Mouse (Mus musculus) Patski (cell line): ENCODE measurements around the gene Coq10a. TPM values are rescaled to one million over a fixed set of nuclear protein-coding genes. Genes with fewer than 3 reads are reported as not detected.

ENCODE experiments used
- ATAC-seq: fragments of 100-300 bp; one replicate; pipeline ENCODE4 v1.8.0; 2021
- CTCF ChIA-PET: fragments of 350-600 bp; sonication (Branson Sonifier 250); formaldehyde crosslinking; loops from one replicate; lab custom pipeline; 2022; ENCODE audit warnings: inconsistent platforms; lab: Charles Lee
- POLR2A ChIA-PET: fragments of 350-600 bp; sonication (Branson Sonifier 250); formaldehyde crosslinking; loops from one replicate; lab custom pipeline; 2022; ENCODE audit warnings: antibody characterized with exemption, inconsistent platforms; lab: Charles Lee
- DNase-seq: peaks from one replicate; pipeline ENCODE4 v3.0.0-alpha.2; 2011; ENCODE audit warnings: low read depth, low spot score
- H3K27me3 ChIP-seq: fragments of 371-371 bp; one replicate; pipeline ENCODE4 v1.5.1; 2021
- CTCF ChIP-seq: fragments of 100-300 bp; IDR thresholded peaks from one replicate; pipeline ENCODE4 v1.5.1; 2021
- in situ Hi-C: fragments of 300-500 bp; cut with MboI; formaldehyde crosslinking; loops from 3 replicates; pipeline ENCODE4 v1.11.1; 2018; ENCODE audit warnings: low pct_unique_long_range_greater_than_20kb, mixed read lengths
- polyA plus RNA-seq: library from polyadenylated mRNA; unstranded; gene quantifications from one replicate; pipeline ENCODE4 v1.2.3, GENCODE M21; 2021

The Coq10a gene
- polyA plus RNA-seq, 1 experiment from 2014 or later, result 34.5 TPM

DNA sequence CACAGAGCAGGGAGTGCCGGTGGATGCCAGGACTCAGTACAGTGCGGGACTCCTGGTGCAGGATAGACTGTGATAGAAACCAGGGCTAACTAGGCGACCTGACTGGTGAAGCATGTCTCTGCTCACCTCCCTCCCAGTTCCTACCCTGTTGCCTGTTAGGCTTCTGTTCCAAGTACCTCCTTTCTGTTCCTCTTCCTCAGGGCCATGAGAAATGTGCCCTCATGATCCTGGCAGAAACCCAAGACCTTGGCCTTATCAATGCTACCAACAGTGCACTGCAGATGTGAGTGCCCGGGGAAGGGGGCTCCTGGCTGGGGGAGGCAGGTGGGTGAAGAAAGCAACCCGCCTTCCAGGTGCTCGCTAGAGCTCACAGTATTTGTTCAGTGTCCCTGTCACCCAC lies 20.8 kb upstream of the Coq10a start:
- no peaks in the 10 kb centered on the region for H3K27me3 ChIP-seq
- no peak for ATAC-seq
- POLR2A ChIA-PET, result no interaction called here
- in situ Hi-C loops, result no loop called here
- DNase-seq, result no peak
- no peak for TF ChIP-seq CTCF
- CTCF ChIA-PET, result no interaction called here

DNA sequence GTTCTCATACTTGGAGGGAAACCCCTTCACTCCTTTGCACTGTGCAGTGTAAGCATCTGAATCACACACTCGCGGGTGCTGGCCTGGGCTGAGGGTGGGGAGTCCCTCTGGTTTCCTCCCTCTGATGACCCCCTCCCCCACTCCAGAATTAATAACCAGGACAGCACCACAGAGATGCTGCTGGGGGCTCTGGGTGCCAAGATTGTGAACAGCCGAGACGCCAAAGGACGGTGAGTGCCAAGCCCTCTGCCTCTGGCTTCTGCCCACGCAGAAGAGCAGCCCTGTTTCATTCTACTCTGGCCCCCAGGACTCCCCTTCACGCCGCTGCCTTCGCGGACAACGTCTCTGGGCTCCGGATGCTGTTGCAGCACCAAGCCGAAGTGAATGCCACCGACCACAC lies 20.1 kb upstream of the Coq10a start:
- POLR2A ChIA-PET, result no interaction called here
- TF ChIP-seq CTCF, result no peak
- CTCF ChIA-PET, result no interaction called here
- in situ Hi-C loops, result no loop called here
- no peak for DNase-seq
- no peaks in the 10 kb centered on the region for H3K27me3 ChIP-seq
- no peak for ATAC-seq

DNA sequence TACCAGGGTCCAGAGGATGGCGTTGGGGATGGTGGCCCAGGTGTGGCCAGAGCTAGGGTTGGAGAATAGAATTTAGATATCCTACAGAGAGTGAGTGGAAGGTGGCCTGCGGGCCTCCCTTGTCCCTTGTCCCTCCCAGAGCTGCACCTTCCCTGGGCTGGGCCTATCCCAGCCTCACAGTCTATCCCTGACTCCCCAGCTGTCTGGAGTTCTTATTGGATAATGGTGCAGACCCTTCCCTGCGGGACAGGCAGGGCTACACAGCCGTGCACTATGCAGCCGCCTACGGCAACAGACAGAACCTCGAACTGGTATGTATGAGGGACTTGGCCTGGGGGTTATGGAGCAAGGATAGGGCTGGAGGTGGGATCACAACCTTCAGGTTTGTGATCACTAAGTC lies 17.1 kb upstream of the Coq10a start:
- DNase-seq (no peak), ATAC-seq (no peak)
- ChIA-PET POLR2A (interaction anchor here (1.5 kb wide), 1 partner anchor 9 kb away, joined by 7 read pairs; the partner anchor contains the start of gene Ankrd52), CTCF (no interaction called here)
- no peak for TF ChIP-seq CTCF
- in situ Hi-C loops, result no loop called here
- H3K27me3 ChIP-seq, result no peaks in the 10 kb centered on the region

DNA sequence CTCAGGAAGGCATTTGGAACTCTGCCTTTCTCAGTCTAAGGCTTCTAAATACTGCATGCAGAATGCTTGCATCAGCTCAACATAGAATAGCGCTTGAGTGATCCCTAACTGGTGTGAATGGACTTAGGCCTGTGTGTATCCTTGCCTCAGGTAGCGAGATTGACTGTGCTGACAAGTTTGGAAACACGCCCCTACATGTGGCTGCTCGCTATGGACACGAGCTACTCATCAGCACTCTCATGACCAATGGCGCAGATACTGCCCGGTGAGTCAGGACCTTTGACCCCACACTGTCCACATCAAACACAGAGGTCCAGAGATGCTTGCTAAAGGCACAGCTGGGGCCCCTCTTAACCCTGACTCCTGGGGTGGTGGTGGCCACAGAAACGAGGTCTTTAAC lies 13.7 kb upstream of the Coq10a start:
- DNase-seq (no peak), ATAC-seq (no peak)
- POLR2A ChIA-PET, result interaction anchor here (1.2 to 1.4 kb wide), 2 partner anchors 14 to 96 kb away, joined by 3 read pairs; partner anchors contain the start of gene Coq10a
- H3K27me3 ChIP-seq, result no peaks in the 10 kb centered on the region
- CTCF ChIA-PET, result no interaction called here
- TF ChIP-seq CTCF, result no peak
- in situ Hi-C loops, result no loop called here

DNA sequence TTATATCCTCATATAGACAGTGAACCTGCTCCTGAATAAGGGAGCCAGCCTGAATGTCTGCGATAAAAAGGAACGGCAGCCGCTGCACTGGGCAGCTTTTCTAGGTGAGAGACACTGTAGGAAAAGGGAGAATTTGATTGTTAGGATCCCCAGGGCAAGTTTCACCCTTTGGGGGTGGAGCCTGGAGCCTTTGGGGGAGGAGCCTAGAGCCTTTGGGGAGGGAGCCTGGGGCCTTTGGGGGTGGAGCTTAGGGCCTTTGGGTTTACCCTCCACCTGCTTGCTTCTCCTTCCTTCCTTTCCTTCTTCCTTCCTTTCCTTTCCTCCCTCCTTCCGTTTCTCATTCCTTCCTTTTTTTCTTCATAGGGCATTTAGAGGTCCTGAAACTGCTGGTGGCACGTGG lies 11.8 kb upstream of the Coq10a start:
- in situ Hi-C loops, result no loop called here
- H3K27me3 ChIP-seq, result no peaks in the 10 kb centered on the region
- ATAC-seq, result no peak
- ChIA-PET CTCF (no interaction called here), POLR2A (no interaction called here)
- DNase-seq, result no peak
- no peak for TF ChIP-seq CTCF

DNA sequence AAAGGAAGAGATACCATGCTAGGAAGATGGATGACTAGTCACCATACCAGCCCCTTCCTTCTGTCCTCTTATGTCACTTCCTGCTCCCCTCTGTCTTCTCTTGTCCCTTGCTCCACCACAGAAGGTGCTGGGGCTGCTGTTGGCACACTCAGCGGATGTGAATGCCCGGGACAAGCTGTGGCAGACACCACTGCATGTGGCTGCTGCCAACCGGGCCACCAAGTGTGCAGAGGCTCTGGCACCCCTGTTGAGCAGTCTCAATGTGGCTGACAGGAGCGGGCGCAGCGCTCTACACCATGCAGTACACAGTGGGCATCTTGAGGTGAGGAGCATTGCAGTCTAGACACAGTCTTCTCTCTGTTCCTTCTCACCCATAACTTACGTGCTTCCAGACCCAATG lies 10.5 kb upstream of the Coq10a start:
- DNase-seq (no peak), ATAC-seq (no peak)
- in situ Hi-C loops, result no loop called here
- POLR2A ChIA-PET, result interaction anchor here (0.7 to 4.2 kb wide), 3 partner anchors 11 to 454 kb away, joined by 3 to 17 read pairs (median 4); partner anchors contain the start of gene Coq10a
- no peak for TF ChIP-seq CTCF
- H3K27me3 ChIP-seq, result no peaks in the 10 kb centered on the region
- CTCF ChIA-PET, result interaction anchor here (1.2 to 1.7 kb wide), 2 partner anchors 10 to 43 kb away, joined by 3 to 4 read pairs; partner anchors contain the start of gene Coq10a

DNA sequence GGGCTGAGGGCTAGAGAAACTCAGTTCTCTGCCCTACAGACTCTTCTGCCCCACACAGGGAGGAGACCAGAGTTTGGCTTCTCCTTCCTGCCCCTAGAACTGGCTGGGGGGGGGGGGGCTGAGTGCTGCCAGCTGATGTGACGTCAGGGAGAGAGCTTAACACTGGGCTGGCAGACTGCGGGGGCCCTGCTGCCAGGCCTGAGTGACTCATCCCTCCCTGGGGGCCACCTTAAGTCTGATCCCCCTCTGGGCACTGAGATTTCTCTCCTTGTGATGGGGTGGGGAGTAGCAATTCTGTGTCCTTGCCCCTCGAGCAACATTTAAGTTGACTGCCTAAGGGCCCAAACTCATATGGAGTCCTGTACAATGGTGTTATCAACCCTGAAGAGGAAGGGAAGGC lies 9.7 kb upstream of the Coq10a start:
- ATAC-seq, result no peak
- no peak for TF ChIP-seq CTCF
- in situ Hi-C loops, result no loop called here
- H3K27me3 ChIP-seq, result no peaks in the 10 kb centered on the region
- ChIA-PET POLR2A (interaction anchor here (1.2 to 4.2 kb wide), 3 partner anchors 8 to 145 kb away, joined by 4 to 17 read pairs (median 7); partner anchors contain the start of gene Coq10a), CTCF (interaction anchor here (1.1 to 1.8 kb wide), 4 partner anchors 9 to 72 kb away, joined by 3 to 4 read pairs (median 4); partner anchors contain the start of gene Coq10a)
- DNase-seq, result no peak

DNA sequence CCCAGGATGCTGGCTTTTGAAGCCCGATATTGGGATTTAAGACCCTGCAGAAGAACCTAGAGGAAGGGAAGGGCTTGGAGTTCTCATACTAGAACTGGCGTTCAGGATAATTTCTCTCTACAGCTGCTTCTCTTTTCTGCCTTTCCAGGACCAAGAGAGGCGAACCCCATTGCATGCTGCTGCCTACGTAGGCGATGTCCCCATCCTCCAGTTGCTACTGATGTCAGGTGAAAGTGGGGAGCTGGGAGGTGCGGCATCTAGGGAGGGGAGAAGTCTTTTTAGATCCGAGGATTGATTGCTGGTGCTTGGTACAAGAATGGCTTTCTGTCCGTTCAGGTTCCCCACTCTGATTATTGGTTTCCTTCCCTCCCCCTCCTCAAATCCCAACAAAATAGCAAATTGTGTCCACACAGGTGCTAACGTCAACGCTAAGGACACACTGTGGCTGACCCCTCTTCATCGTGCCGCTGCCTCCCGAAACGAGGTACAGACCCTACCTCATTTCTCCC lies 9.2 kb upstream of the Coq10a start:
- in situ Hi-C loops, result no loop called here
- POLR2A ChIA-PET, result interaction anchor here (0.7 to 4.2 kb wide), 6 partner anchors 9 to 110 kb away, joined by 3 to 17 read pairs (median 4); partner anchors contain the start of gene Coq10a

DNA sequence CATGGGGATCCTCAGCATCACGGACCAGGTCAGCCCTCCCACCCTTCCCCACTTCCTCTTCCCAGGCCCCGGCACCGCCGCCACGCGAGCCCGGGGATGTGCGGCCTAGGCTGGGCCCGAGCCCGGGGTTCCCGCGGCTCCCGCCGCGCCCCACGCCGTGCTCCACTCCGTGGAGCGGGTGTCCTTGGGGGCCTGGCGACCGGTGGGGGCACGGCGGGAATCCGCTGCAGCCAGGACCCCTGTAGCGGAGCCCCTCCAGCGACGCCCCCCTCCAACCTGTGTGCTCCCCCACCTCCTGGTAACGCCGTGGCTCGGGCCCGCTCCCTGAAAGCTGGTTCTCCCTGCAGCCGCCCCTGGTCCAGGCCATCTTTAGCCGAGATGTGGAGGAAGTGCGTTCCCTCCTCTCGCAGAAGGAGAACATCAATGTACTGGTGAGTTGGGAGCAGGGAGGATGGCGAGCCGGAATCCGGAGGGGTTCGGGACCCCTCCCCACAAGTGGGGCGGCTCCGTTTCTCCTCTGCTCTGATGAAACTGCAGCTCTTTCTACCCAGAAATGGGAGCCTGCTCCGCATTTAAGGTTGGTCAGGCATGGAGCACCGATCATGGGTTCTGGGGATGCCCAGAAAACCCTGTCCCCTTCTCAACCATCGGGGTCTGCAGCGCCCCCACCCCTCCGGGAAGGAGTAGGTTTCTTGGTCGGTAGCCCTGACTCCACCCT lies 8.6 kb upstream of the Coq10a start:
- DNase-seq, result no peak
- ChIA-PET POLR2A (interaction anchor here (0.7 to 4.2 kb wide), 8 partner anchors 9 to 110 kb away, joined by 3 to 17 read pairs (median 4); partner anchors contain the start of genes Coq10a and Cs), CTCF (interaction anchor here (1.1 to 1.8 kb wide), 8 partner anchors 9 to 158 kb away, joined by 3 to 8 read pairs (median 4); partner anchors contain the start of genes Coq10a, Nabp2 and Rnf41)
- ATAC-seq, result peak; percentile 6
- TF ChIP-seq CTCF, result no peak
- in situ Hi-C loops, result no loop called here
- H3K27me3 ChIP-seq, result no peaks in the 10 kb centered on the region

More for the DNA sequence above, 9.2 kb upstream of the Coq10a start:
- no peaks in the 10 kb centered on the region for H3K27me3 ChIP-seq
- no peak for DNase-seq
- TF ChIP-seq CTCF, result no peak
- no peak for ATAC-seq
- CTCF ChIA-PET, result interaction anchor here (1.1 to 1.8 kb wide), 3 partner anchors 9 to 73 kb away, joined by 4 read pairs; partner anchors contain the start of gene Coq10a

DNA sequence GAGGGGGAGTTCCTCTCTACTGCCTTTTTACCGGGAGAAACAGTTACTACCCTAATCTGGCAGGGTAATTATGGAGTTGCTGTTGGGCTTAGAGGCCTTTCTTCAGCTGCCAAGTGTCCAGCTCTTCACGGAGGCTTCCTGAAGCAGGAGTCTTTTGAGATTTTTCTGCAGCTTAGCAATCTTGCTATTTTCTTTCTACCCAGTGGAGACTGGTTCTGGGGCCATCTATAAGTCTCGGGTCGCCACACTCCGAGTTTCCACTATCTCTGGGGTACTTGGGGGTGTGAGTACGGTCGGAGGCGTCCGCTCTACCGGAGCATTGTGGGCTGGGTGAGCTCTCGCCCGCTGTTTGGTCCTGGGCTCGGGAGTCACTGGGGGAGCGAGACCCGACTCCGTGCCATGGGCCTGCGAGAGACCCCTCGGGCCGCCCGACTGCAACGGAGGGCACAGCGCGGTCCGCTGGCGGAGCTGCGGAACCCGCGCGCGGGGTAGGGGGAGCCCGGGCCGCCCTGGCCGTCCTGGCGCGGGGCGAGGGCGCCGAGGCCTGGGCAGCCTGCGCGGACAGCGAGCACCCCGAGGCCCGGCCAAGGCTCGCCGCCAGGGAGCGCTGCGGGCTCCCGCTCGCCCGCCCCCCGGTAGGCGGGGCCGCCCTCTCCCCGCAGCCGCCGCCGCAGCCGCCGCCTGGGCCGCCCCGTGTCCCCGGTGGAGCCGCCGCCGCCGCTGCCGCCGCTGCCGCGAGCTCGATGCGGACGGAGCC lies 7.8 kb upstream of the Coq10a start, which contains the start of gene Ankrd52:
TSS of gene Ankrd52 (plus strand) at position 661 of the 757 bp plus-strand sequence.
- ChIA-PET CTCF (interaction anchor here (0.7 to 1.8 kb wide), 8 partner anchors 8 to 159 kb away, joined by 3 to 8 read pairs (median 4); partner anchors contain the start of genes Coq10a, Esyt1, Nabp2 and Rnf41), POLR2A (interaction anchor here (0.9 to 4.2 kb wide), 8 partner anchors 8 to 111 kb away, joined by 3 to 17 read pairs (median 5); partner anchors contain the start of genes Coq10a, Cs, Nabp2 and Rnf41)
- no peaks in the 10 kb centered on the region for H3K27me3 ChIP-seq
- DNase-seq (no peak), ATAC-seq (peak; percentile 86)
- in situ Hi-C loops, result no loop called here
- TF ChIP-seq CTCF, result no peak
